Mouse (Mus musculus) adrenal gland, postnatal 4 days (tissue): Measurements from ENCODE around the gene Abhd14a. TPM values are rescaled to one million over a fixed set of nuclear protein-coding genes. Genes with fewer than 3 reads are reported as not detected.

Experiments used
- DNase-seq, 2 experiments: peaks; one replicate each; pipeline ENCODE4 v3.0.0; 2021 to 2022; ENCODE audit warnings: low spot score in 2 of 2, mixed read lengths in 2 of 2
- total RNA-seq, 2 experiments: library from RNA; stranded (reverse); gene quantifications; 2 replicates each; pipeline ENCODE4 v1.2.3; 2021

Gene Abhd14a
- total RNA-seq, 2 experiments from 2014 or later: 29.8 to 30.2 TPM

DNA sequence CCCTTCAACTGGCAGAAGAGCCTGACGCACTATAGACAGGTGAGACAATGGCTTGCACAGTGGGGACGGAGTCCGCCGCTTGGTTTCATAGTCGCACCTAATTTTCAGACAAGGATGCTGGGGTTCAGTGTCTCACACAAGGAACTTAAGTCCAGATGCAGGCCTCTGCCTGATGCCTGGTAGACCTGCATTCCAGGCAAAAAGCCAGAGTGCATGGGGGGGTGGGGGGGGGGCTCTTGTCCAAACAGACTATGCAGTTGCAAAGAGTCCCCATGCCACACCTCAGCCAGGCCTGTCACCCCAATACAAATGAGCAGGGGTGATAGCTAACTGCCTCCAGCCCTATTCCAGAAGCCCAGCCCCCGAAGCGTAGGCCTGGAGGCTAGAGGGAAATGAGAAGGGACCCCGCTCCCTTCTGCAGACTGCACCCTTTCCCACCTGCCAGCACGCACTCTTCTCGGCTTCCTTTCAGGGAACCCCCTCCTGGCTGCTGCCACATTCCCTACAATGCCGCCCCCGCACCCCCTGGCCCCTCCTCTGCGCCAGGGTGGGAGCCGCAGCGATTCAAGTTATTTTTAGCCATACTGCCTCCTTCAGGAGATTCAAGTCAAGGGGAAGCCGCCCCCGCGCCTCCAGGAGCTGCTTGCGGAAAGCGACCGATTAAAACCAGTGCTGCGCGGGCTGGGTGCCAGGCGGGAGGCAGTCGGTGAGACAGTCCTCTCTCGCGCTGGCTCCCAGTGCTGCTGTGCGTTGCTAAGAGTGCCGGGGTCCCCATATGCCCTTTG, 29.4 kb downstream of the Abhd14a start:
- peak; percentile 36 to 50 for DNase-seq

DNA sequence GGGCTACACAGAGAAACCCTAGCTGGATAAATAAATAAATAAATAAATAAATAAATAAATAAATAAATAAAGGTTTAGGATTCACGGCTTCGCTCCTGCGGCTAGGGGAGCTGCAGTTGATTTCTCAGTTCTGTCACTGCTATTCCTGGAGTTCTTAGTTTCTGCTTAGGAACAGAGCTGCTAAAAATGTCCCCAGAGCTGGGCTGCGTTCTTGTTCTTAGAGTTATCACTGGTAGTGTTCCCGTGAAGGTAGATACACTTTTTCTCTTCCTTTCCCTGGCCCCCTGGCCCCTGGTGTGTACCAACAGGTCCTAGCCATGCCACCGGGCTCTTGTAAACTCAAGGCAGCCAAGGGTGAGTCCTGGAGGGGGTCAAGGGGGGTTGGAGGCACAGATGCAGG, 30.7 kb downstream of the Abhd14a start:
- DNase-seq: no peak

DNA sequence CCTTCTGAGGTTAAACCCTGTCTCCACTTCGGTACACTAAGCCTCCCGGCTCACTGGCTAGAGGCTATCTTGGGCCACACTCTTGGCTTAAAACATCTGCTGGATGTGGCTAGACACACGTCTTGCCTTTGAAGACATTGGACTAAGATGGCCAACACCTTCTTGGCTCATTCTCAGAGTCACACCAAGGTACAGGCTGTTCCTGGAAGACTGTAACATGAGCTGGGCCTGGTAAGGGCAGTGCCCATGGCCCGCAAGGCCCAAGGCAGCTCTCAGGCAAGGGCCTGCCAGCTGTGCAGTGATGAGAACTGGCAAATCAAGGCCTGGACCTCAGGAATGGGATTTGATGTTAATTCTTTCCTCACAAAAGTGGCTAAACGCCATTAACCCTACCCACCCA, 33.9 kb downstream of the Abhd14a start:
- DNase-seq: no peak

GRCm38 (mm10) chr9:106412210-106412609, 35.3 kb downstream of the Abhd14a start:
- DNase-seq: no peak

DNA sequence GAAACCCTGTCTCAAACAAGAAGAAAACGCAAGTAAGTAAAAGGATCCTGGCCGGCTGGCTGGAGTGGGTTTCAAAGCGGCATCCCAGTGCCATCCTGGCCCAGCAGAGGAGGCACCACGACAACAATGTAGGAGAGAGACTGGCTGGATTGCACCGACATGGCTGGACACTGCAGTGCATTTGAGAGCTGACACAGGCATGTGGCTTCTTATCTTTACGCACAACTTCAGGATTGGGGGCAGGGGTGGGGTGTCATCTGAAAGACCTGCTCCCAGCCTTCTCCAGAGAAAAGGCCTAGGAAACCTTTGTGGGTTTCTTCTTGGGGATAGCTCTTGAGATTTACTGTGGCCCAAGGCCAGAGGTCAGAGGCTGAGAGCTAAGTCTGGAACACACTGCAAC, 35.7 kb downstream of the Abhd14a start:
- DNase-seq: no peak

DNA sequence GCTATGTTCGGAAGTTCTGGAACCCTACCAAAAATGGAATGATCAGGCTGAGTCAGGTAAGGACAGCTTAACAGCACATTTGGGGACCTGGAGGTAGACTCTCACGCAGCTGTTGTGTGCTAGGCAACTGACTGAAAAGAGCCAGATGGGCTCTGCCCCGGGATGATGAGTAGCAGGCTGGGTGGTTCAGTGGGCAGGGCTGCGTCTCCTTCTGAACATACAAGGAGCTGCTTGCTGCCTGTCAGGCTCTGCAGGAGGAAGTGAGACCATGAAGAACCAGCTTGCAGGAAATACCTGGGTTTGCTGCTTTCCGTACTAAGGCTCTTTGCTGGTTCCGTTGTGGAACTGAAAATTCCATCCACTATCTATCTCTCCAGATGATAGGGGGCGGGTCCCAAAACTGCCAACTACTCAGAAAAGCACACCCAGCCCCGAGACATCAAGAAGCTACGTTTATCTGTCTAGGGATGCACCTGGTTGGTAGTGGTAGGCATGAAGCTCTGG, 36.3 kb downstream of the Abhd14a start:
- no peak for DNase-seq

GRCm38 (mm10) chr9:106410086-106410650, 37.3 kb downstream of the Abhd14a start:
- DNase-seq: no peak

- DNase-seq: no peak
Observed at GRCm38 (mm10) chr9:106409096-106409495, 38.4 kb downstream of the Abhd14a start.

GRCm38 (mm10) chr9:106406443-106407078, 40.9 kb downstream of the Abhd14a start:
- no peak for DNase-seq

DNA sequence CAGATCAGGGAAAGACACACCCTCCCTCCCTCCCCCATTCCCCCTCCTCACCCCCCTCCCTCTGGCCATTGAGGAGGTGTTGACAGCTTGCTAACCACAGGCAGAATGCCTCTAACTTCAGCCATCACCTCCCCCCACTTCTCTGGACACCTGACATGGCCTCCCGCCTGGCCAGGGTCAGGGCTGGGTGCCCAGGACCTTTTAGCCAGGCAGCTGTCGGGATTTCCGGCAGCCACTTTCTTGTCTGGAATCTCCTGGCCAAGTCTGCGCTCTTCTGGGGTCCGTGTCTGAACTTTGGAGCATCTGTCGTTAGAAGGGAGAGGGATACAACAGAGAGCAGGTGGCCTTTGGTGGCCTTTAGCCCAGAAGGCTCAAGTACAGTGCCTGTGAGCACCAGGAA, 42.2 kb downstream of the Abhd14a start:
- no peak for DNase-seq

DNA sequence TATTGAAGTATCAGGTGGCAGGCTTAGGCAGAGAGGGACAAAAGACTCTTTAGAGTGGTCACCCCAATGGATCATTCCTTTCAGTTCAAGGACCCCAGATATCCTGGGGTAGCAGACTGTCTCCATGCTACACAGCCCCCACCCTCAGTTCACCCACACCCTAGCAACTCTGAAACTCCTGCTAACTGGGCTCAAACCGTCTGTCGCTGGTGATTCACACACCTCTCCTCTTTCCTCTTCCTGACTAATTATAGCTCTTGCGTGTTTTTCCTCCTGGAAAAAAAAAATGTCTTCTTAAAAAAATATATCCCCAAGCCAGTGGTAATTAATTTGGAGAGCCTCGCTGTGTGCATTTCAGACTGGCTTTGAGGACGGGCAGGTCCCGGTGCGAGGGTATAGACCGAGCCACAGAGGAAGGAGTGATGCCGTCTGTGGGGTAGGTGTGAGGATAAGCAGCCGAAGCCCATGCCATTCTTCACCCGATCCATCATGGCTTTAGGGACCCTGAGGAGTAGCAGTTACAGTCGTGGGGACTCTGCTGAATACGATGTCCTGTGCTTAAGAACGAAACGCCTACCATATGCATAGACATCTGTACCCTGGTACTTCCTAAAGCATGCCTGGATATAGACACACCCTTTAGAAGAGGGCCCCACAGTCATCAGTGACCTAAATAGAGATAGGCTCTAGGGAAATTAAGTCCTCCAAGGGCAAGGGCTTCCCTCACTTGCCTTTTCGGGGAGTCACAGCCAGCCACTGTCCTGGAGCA, 44.7 kb downstream of the Abhd14a start:
- no peak for DNase-seq

GRCm38 (mm10) chr9:106402149-106402548, 45.3 kb downstream of the Abhd14a start:
- DNase-seq: no peak

- no peak for DNase-seq
Observed at GRCm38 (mm10) chr9:106399808-106400207, 47.7 kb downstream of the Abhd14a start.

GRCm38 (mm10) chr9:106398667-106399311, 48.7 kb downstream of the Abhd14a start:
- DNase-seq: no peak

GRCm38 (mm10) chr9:106397733-106398132, 49.7 kb downstream of the Abhd14a start:
- DNase-seq: no peak

GRCm38 (mm10) chr9:106394649-106395602, 52.6 kb downstream of the Abhd14a start:
- DNase-seq: no peak

DNA sequence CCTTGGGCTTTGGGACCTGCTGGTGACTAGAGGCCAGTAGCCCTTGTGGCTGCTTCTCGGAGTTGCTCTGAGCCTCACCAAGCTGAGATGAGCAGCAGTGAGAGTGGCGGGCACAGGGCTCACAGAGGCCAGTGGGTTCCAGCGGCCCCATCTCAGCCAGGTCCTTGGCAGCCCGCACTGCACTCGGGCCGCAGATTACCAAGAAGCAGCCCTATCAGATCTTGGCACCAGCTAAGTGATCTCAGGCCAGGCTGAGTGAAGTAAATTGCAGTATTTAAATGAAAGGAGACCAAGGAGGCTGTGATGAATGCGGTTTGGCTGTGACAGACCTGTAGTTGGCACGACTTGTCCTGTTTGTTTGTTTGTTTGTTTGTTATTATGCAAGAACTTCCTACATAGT, 53.9 kb downstream of the Abhd14a start:
- no peak for DNase-seq

DNA sequence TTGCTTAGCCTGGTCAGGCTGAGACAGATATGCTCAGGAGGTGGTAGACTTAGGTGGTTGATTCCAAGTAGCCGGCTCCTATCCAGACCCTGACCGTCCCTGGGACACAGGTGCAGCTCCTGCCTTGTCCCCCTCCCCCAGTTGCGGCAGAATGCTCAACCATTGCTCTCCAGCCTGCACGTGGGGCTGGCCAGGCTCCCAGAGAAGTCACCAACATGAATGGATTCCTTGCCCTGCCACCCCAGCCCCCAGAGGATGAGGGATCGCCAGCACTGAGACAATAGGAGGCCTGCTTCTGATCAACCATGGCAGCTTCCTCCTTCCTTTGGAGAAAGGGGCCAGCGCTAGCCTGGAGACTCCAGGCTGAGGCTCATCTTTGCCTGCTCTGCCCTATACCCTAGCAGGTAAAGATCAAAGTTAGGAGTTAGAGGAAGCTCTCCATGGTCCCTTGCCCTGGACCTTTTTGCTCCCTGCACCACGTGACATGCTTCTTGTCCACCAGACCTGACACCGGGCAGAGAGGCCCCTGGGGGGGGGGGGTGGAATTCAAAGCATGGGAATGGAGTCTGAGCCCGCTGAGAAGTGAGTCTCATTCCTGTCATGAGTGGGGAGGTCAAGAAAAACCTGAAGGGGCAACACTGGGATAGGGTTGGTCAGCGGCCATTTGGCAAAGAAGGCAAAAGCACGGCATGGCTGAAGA, 54.5 kb downstream of the Abhd14a start:
- no peak for DNase-seq
